Mouse (Mus musculus) bone marrow, adult 2 months (tissue): ENCODE data around the gene Pou6f1. TPM values are rescaled to one million over a fixed set of nuclear protein-coding genes. Genes with fewer than 3 reads are reported as not detected.

Experiments
- H3K27ac ChIP-seq: fragments of 200-500 bp; 2 replicates; pipeline ENCODE4 v1.5.1; 2012; ENCODE audit warnings: low read depth, mild to moderate bottlenecking, control low read depth, inconsistent platforms, low read length; ENCODE audit not compliant: control insufficient read depth, poor library complexity, insufficient read depth
- H3K4me1 ChIP-seq: fragments of 200-500 bp; 2 replicates; pipeline ENCODE4 v1.6.1; 2011; ENCODE audit warnings: low read length; ENCODE audit not compliant: control insufficient read depth, insufficient read depth
- H3K4me3 ChIP-seq: fragments of 200-500 bp; replicated peaks from 2 replicates; pipeline ENCODE3; 2011; ENCODE audit warnings: mild to moderate bottlenecking, low read depth, low read length, control low read depth; ENCODE audit not compliant: control insufficient read depth
- CTCF ChIP-seq: fragments of 200-500 bp; IDR thresholded peaks from 2 replicates; pipeline ENCODE4 v1.5.1; 2011; ENCODE audit warnings: low read length, control low read depth; ENCODE audit not compliant: control insufficient read depth, insufficient read depth
- POLR2A ChIP-seq: fragments of 200-500 bp; IDR thresholded peaks from 2 replicates; pipeline ENCODE4 v1.6.1; 2011; ENCODE audit warnings: low read depth, mild to moderate bottlenecking, control low read depth, low read length, borderline replicate concordance; ENCODE audit not compliant: control insufficient read depth
- WGBS: fragments of 180-500 bp; shearing (Covaris S2); methylation state at CpG from one replicate; pipeline ENCODE4 v1.1.7; 2018; 5-methylcytosine and 5-hydroxymethylcytosine counted together
- polyA plus RNA-seq: library from polyadenylated mRNA; stranded (reverse); fragments of >200 nt; gene quantifications from 2 replicates; pipeline ENCODE4 v1.2.4, GENCODE M21; 2011; ENCODE audit warnings: low replicate concordance; ENCODE audit not compliant: missing spikeins, insufficient read depth, insufficient read length

The Pou6f1 gene
- polyA plus RNA-seq, 1 experiment: 7.7 TPM

DNA sequence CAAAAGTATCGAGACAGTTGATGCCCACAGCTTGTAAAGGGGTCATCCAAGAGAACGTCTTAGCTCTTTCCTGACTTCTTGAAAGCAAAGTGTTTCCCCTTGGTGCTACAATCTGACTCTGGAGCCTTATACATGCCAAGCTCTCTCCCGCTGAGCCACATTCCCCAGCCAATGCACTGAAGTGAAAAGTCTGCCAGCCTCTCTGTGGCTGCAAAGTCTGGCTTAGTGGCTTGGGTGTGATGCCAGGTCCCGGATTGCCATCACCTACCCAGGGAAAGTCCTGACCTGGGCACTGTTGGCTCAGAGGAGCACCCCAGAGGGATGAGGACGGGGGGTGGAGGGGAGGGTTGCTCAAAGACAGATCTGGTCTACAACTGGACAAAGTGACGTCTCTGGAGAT lies 23.0 kb downstream of the Pou6f1 start:
- Histone ChIP-seq H3K27ac (no peak overlapping the region), H3K4me3 (no peak overlapping the region), H3K4me1 (no peaks in the 10 kb centered on the region)
- WGBS: 78% methylated on average over 6 of the region's 6 CpGs
- TF ChIP-seq CTCF (no peak), POLR2A (no peak)

DNA sequence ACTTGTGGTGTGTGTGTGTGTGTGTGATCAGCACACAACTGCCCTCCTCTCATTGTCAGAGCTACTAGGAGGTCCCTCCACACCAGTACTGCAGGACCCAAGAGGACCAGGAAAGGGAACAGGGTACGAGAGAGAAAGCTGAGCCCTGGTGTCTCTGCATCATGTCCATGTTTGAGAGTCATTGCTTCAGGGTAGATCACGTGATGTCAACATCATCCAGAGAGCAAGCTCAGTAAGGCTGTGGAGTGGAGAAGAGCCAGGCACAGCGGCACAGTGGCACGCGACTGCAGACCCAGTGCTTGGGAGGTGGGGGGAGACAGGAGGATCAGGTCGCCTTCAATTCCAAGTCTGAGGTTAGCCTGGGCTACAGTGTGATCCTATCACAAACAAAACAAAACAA lies 23.4 kb downstream of the Pou6f1 start:
- no peak overlapping the region for H3K27ac ChIP-seq
- WGBS: 78% methylated on average over 6 of the region's 6 CpGs
- H3K4me1 ChIP-seq: no peaks in the 10 kb centered on the region
- no peak overlapping the region for H3K4me3 ChIP-seq
- TF ChIP-seq CTCF: no peak
- TF ChIP-seq POLR2A: no peak

DNA sequence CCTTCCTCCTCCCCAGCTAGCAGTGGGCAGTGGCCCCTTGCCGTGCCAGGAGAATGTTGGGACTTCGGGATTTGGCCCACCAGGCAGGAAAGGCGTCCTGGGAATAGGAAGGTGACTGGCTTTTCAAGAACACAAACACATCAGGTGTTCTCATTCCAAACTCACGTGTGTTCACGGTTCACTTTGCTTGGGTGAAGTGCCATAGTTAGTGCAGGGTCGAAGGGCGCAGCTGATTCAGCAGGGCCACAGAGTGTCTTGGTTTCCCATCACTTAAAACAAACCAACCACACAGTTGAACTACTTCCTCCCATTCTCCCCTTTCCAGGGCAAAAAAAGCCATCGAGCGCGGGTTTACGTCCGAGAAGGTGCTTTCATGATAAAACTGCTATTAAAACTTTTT lies 24.4 kb downstream of the Pou6f1 start:
- 70% methylated on average over 12 of the region's 12 CpGs for WGBS
- Histone ChIP-seq H3K4me1 (no peaks in the 10 kb centered on the region), H3K4me3 (no peak overlapping the region), H3K27ac (no peak overlapping the region)
- TF ChIP-seq POLR2A (no peak), CTCF (no peak)

DNA sequence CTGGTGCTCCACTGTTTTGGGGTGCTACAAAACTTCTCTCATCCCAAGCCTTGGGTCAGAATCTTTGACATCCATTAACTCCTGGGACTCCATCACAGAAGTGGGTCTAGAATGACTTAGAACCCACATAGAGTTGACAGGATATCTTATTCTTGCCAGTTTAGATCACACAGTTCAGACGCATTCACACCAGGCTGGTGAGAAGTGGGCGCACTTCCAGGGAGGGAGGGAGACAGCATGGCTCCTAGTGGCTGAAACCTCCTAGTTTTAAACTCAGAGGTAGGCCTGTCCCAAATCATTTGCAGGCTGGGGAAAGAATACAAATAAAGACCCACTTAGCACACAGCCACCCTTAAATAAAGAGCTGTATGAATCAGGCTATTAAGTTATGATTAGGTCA lies 25.4 kb downstream of the Pou6f1 start:
- Histone ChIP-seq H3K27ac (no peak overlapping the region), H3K4me3 (no peak overlapping the region), H3K4me1 (no peaks in the 10 kb centered on the region)
- TF ChIP-seq POLR2A (no peak), CTCF (no peak)
- WGBS: 59% methylated on average over 2 of the region's 2 CpGs

DNA sequence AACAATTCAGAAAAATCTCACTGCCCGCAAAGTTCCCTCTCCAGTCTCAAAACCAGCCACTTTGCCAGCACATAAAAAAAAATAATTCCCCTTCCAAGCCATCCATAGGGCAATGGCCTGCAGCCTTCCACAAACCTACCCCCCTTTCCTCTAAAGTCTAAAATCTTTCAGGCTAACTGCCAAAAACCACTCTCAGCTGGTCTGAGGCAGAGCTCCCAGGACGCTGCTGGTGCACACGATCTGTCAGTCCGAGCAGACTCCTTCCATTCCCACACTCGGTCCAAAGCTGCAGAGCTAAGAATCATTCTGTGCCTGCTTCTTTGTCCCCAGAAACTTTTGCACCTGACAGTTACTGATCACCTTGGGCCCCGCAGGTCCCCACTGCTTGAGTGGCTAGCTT lies 25.8 kb downstream of the Pou6f1 start:
- Histone ChIP-seq H3K4me1 (no peaks in the 10 kb centered on the region), H3K27ac (no peak overlapping the region), H3K4me3 (no peak overlapping the region)
- no peak for TF ChIP-seq CTCF
- no peak for TF ChIP-seq POLR2A
- 21% methylated on average over 6 of the region's 6 CpGs for WGBS

DNA sequence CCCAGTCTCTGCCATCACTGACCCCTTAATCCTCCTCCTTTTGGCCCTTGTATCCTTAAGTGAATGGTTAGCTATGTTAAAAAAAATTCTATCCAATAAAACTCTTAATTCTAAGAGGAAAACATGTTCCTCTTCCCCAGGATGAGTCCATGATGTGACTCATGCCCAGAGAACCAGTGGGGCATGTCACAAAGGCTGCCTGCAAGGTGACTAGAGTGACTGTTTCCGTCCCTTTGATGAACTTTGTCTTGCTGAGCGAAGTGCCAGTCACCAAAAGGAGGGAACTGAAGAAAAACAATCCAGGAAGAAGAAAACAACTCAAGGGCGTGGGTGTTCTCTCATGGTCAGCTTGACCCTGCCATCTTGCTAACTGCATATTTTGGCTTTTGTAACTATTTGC lies 30.5 kb downstream of the Pou6f1 start:
- no peak overlapping the region for H3K27ac ChIP-seq
- no peak overlapping the region for H3K4me3 ChIP-seq
- WGBS: 71% methylated on average over 3 of the region's 3 CpGs
- no peak for TF ChIP-seq POLR2A
- no peak for TF ChIP-seq CTCF
- H3K4me1 ChIP-seq: no peaks in the 10 kb centered on the region

DNA sequence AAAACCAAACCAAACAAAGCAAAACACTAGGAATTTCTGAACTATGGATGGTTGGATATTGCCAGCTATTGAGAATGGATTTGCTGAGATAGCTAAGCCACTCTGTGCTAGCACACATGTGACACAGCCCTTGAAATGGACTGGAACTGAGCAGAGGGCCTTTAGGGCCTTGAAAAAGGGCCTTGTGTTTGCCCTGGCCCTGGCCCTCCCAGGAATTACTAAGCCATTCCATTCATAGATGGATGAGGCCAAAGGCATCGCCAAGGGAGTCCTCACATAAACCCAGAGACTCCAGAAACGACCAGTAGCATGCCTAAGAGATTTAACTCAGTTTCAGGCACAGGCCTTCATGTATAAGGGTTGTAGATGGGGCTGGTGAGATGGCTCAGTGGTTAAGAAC lies 33.3 kb downstream of the Pou6f1 start:
- no peak overlapping the region for H3K27ac ChIP-seq
- H3K4me3 ChIP-seq: no peak overlapping the region
- WGBS: 64% methylated on average over 2 of the region's 2 CpGs
- H3K4me1 ChIP-seq: no peaks in the 10 kb centered on the region
- TF ChIP-seq POLR2A (no peak), CTCF (no peak)

DNA sequence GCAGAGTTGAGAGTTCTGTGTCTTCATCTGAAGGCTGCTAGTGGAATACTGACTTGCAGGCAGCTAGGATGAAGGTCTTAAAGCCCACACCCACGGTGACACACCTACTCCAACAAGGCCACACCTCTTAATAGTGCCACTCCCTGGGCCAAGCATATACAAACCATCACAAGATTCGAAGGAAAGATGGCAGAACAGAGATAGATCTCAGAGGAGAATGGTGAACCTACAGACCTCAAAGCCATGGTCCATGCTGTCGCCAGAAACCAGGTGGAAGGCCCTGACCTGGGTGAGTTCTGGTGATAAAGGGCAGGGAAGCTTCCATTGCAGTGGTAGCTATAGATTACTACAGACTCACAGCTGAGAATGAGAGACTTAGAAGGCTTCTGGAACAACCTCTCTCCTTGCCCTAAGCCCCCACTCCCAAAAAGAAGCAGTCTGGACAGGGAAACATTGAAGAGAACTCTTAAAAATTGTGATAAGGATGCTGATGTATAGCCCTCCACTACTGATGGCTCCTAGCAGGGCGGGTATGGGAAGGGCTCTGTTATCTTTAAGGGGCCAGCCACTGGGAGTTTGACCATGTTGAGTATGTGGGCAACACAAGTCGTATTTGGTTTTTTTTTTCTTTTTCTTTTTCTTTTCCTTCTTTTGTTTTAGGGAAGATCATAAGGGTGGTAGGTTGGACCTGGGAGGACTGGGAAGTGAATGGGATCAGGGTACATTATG lies 41.9 kb downstream of the Pou6f1 start:
- H3K4me1 ChIP-seq: peaks cover 4% of the 10 kb centered on the region; the same call in 1 of the 2 replicates
- 58% methylated on average over 5 of the region's 5 CpGs for WGBS
- H3K4me3 ChIP-seq: peak overlapping the region; percentile 16
- TF ChIP-seq CTCF (no peak), POLR2A (no peak)
- no peak overlapping the region for H3K27ac ChIP-seq

DNA sequence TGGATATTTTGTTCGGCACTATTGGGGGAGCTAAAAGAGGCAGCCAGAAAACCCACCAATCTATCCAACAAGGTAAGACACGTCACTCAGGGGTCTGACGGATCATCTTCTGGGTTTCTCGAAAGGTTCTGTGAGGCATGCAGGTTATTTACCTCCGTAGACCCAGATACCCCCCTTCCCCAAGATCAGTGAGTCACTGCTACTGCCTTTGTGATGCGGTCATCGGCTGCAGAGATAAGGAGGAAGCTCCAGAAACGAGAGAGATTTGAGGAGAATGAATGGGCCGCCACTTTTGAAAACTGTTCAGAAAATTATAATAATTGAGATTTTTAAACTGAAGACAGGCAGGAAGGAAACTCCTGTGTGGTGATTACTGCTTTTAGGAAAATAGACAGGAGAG lies 43.4 kb downstream of the Pou6f1 start:
- 77% methylated on average over 9 of the region's 9 CpGs for WGBS

More for the DNA sequence above, 43.4 kb downstream of the Pou6f1 start:
- Histone ChIP-seq H3K27ac (no peak overlapping the region), H3K4me3 (no peak overlapping the region), H3K4me1 (peaks cover 4% of the 10 kb centered on the region; the same call in 1 of the 2 replicates)
- TF ChIP-seq POLR2A (no peak), CTCF (no peak)
